Mouse (Mus musculus) gastrocnemius, postnatal 10 days (tissue): ENCODE results near the gene Tstd1. TPM values are rescaled to one million over a fixed set of nuclear protein-coding genes. Genes with fewer than 3 reads are reported as not detected.

Experiments used
- DNase-seq: peaks from one replicate; pipeline ENCODE4 v3.0.0; 2021; ENCODE audit warnings: mixed read lengths
- total RNA-seq, 2 experiments: library from RNA; stranded (reverse); gene quantifications; 2 replicates each; pipeline ENCODE4 v1.2.3; 2021

Gene Tstd1
- total RNA-seq, 2 experiments from 2014 or later = 0.82 to 0.90 TPM

DNA sequence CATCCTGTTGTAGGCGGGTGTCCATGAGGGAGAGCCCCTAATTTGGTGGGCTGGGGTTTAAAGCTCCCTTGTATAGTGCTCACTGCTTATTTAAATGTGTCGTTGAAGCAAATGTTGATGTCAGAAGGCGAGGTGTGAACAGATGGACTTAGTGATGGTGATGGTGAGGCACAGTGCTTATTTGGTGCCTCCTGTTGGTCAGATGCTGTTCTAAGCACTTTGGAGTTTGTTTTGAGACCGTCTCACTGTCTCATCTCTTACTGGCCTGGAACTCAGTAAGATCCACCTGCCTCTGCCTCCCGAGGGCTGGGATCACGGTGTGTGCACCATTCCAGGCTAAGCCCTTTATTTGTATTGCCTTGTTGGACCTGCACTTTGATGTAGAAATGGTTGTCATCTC, 36.3 kb downstream of the Tstd1 start:
- DNase-seq = no peak

DNA sequence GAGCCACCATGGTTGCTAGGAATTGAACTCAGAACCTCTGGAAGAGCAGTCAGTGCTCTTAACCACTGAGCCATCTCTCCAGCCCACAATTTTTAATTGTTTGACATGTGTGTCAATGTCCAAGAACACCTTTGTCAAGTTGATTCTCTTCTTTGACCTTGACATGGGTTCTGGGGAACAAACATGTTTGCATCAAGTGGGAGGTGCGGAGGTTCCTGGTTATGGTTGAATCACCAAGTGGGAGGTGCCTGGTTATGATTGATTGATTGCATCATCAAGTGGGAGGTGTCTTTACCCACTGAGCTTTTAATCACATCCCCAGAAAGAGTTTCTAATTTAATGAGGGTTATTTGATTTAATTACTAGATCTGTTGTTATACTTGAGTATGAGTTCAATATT, 38.9 kb downstream of the Tstd1 start:
- no peak for DNase-seq

GRCm38 (mm10) chr1:171459791-171460190, 41.1 kb downstream of the Tstd1 start:
- no peak for DNase-seq

- DNase-seq = no peak
These were observed 42.2 kb downstream of the Tstd1 start for GRCm38 (mm10) chr1:171460551-171461503.

DNA sequence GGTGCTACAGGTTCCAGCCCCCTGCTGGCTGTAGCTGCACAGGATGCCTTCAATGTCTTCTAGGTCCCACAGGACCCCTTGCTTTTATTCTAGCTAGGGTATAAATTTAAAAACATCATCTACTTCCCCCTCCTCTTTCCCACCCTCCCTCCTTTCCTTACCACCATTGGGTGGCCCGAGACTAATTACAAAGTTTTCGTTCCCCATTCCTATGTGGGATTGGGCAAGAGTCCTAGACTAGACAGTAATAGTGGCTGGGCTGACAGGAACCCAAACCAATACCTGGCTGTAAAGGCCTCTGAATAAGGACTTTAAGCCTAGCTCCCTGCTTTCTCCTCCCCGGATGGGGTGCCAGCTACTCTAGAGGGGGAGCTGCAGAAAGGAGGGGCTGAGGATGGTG, 44.5 kb downstream of the Tstd1 start:
- no peak for DNase-seq

- no peak for DNase-seq
These were observed 47.2 kb downstream of the Tstd1 start for GRCm38 (mm10) chr1:171465749-171466412.

DNA sequence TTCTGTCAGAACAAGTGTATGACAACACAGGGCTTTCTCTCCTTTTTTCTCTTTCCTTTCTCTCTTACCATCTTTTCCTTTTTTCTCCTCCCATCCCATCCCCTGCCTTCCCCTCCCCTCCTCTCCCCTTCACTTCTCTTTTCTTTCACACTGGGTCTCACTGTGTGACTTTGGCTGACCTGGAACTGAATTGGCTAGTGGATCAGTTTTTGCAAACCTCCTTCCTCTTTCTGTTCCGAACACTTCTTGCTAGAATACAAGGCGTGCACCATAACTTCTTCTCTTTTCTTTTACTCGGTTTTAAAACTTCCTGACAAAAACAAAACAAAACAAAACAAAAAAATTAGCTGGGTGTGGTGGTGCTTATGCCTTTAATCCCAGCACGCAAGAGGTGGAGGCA, 47.9 kb downstream of the Tstd1 start:
- DNase-seq = no peak

DNA sequence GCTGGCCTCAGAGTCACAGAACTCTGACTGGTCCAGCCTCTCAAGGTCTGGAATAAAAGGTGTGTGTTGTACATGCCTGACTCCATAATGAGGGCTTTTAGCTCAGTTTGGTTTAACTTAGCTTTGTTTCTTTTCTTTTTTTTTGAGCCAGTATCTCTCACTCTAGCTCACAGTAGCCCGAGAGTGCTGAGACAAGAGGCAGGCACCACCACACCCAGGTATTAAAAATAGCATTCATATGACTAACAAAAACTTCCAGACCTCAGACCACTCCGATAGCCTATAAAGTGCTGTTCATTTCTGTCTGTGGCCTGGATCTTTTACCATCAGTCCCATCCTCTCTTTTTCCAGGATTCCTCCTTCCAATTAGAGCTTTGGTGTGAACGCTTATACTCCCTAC, 51.0 kb downstream of the Tstd1 start:
- no peak for DNase-seq

Other genes starting within 250 kb of the Tstd1 start
- 10 to 100 TPM; 11.6 to 11.8 TPM for gene Pcp4l1, start 222.6 kb upstream of the Tstd1 start, total RNA-seq
- gene Nr1i3, start 204.9 kb upstream of the Tstd1 start, total RNA-seq = not detected
- 10 to 100 TPM; 42.2 to 44.7 TPM for gene Tomm40l, start 196.4 kb upstream of the Tstd1 start, total RNA-seq
- 1 to 10 TPM in 1 of 2 experiments, not detected in 1; 4.2 TPM for gene Apoa2, start 193.8 kb upstream of the Tstd1 start, total RNA-seq
- 10 to 100 TPM; 10.4 to 13.3 TPM for gene Fcer1g, start 184.5 kb upstream of the Tstd1 start, total RNA-seq
- 1 to 10 TPM; 3.9 to 8.0 TPM for gene Adamts4, start 168.5 kb upstream of the Tstd1 start, total RNA-seq
- gene Ndufs2, start 167.5 kb upstream of the Tstd1 start, total RNA-seq = 100 to 1,000 TPM; 468 to 578 TPM
- gene B4galt3, start 148.5 kb upstream of the Tstd1 start, total RNA-seq = 10 to 100 TPM; 11.0 to 17.6 TPM
- 10 to 100 TPM; 11.6 to 15.1 TPM for gene Ppox, start 137.7 kb upstream of the Tstd1 start, total RNA-seq
- gene Usp21, start 130.9 kb upstream of the Tstd1 start, total RNA-seq = 10 to 100 TPM; 15.3 to 19.7 TPM
- 10 to 100 TPM; 81.8 to 87.9 TPM for gene Ufc1, start 123.8 kb upstream of the Tstd1 start, total RNA-seq
- gene Dedd, start 89.7 kb upstream of the Tstd1 start, total RNA-seq = 10 to 100 TPM; 30.3 to 31.2 TPM
- 10 to 100 TPM; 20.1 to 22.5 TPM for gene Nit1, start 73.2 kb upstream of the Tstd1 start, total RNA-seq
- gene Pfdn2, start 73.2 kb upstream of the Tstd1 start, total RNA-seq = 100 to 1,000 TPM; 104 to 113 TPM
- gene Klhdc9, start 58.1 kb upstream of the Tstd1 start, total RNA-seq = under 1 TPM; 0.31 to 0.61 TPM
- gene Nectin4, start 48.8 kb upstream of the Tstd1 start, total RNA-seq = under 1 TPM; 0.07 to 0.20 TPM
- 1 to 10 TPM; 1.7 to 2.3 TPM for gene Arhgap30, start 29.9 kb upstream of the Tstd1 start, total RNA-seq
- gene Usf1, start 7.6 kb upstream of the Tstd1 start, total RNA-seq = 10 to 100 TPM; 31.5 to 32.4 TPM
- 10 to 100 TPM; 13.9 to 15.0 TPM for gene F11r, start 18.7 kb downstream of the Tstd1 start, total RNA-seq
- 1 to 10 TPM; 2.8 to 3.3 TPM for gene Alyref2, start 84.6 kb downstream of the Tstd1 start, total RNA-seq
- gene Itln1, start 116.4 kb downstream of the Tstd1 start, total RNA-seq = not detected
- gene Cd244a, start 140.3 kb downstream of the Tstd1 start, total RNA-seq = under 1 TPM in 1 of 2 experiments, not detected in 1; 0.34 TPM
- under 1 TPM; 0.23 to 0.50 TPM for gene Ly9, start 188.5 kb downstream of the Tstd1 start, total RNA-seq
- gene Slamf7, start 234.2 kb downstream of the Tstd1 start, total RNA-seq = under 1 TPM; 0.09 to 0.25 TPM